Mouse (Mus musculus) C2C12 (cell line): Measurements from ENCODE around the gene Adam23. TPM values are rescaled to one million over a fixed set of nuclear protein-coding genes. Genes with fewer than 3 reads are reported as not detected.

Experiments
- H3K27me3 ChIP-seq: one replicate; pipeline ENCODE4 v1.6.1; 2011; ENCODE audit not compliant: control insufficient read depth, insufficient read depth, insufficient read length
- H3K36me3 ChIP-seq: one replicate; pipeline ENCODE4 v1.6.1; 2011; ENCODE audit not compliant: control insufficient read depth, insufficient read depth
- H3K4me3 ChIP-seq: one replicate; pipeline ENCODE4 v1.5.1; 2011; ENCODE audit warnings: mild to moderate bottlenecking, control low read depth; ENCODE audit not compliant: poor library complexity, insufficient read depth, severe bottlenecking
- H3K79me2 ChIP-seq: one replicate; pipeline ENCODE4 v1.6.1; 2011; ENCODE audit not compliant: control insufficient read depth, insufficient read depth
- H3K79me3 ChIP-seq: one replicate; pipeline ENCODE4 v1.6.1; 2011; ENCODE audit warnings: low read depth, control low read depth
- H3ac ChIP-seq: one replicate; pipeline ENCODE3; 2011; ENCODE audit warnings: low read depth; ENCODE audit not compliant: control insufficient read depth, insufficient read length
- CEBPB ChIP-seq: IDR thresholded peaks from one replicate; pipeline ENCODE4 v1.6.1; 2011; ENCODE audit warnings: low read depth, mild to moderate bottlenecking, control low read depth, moderate library complexity
- CTCF ChIP-seq: IDR thresholded peaks from one replicate; pipeline ENCODE4 v1.5.1; 2011; ENCODE audit not compliant: control insufficient read depth, insufficient read depth, insufficient read length
- FOSL1 ChIP-seq: IDR thresholded peaks from one replicate; pipeline ENCODE4 v1.8.0; 2011; ENCODE audit warnings: mild to moderate bottlenecking, low read length; ENCODE audit not compliant: poor library complexity, insufficient read depth, severe bottlenecking
- MAX ChIP-seq: IDR thresholded peaks from one replicate; pipeline ENCODE4 v1.6.1; 2011; ENCODE audit warnings: mild to moderate bottlenecking, control low read depth
- MYOD1 ChIP-seq: IDR thresholded peaks from one replicate; pipeline ENCODE4 v1.6.1; 2011; ENCODE audit warnings: low read depth; ENCODE audit not compliant: control insufficient read depth, insufficient read length
- MYOG ChIP-seq: IDR thresholded peaks from one replicate; pipeline ENCODE4 v1.6.1; 2011; ENCODE audit not compliant: control insufficient read depth, insufficient read length; ENCODE audit errors: extremely low read depth
- USF1 ChIP-seq: IDR thresholded peaks from one replicate; pipeline ENCODE4 v1.6.1; 2011; ENCODE audit warnings: low read depth, mild to moderate bottlenecking, control low read depth, moderate library complexity
- polyA plus RNA-seq: library from polyadenylated mRNA; unstranded; fragments of >200 nt; fragmentation: generic; extraction: Trizol; gene quantifications from one replicate; pipeline ENCODE4 v1.2.1, GENCODE M21; 2012; ENCODE audit warnings: missing spikeins

Adam23 gene
- polyA plus RNA-seq, 1 experiment: 0.62 TPM

DNA sequence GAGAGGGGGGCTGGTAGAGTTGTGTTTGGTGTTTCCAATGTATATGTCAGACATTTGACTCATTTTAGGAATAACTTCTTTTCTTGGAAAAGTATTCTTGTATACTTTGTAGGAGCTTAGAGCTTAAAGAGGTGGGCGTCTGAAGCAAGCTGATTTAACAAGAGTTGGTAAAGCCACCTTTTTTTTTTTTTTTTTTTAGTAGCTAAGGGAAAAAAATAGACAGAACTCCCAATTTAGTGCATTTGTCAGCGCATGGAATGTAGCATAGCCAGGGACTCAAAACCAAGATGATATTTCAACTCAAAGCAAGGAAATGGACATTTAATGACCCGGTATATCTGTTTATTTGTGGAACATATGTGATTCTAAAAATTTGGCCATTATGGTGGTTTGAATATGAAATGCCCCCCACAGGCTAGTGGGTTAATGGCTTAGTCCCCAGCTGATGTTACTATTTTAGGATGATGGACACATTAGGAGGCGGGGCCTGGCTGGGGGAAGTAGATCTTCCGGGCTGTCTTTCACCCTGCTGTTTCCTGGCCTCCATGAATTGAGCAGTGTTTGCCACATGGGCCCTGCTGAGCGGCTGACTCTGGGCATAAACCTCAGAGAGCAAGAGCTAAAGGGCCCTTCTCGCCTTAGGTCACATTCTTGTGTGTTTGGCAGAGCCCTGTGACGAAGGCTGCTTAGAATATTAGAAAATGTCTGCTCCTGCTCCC lies 12.3 kb downstream of the Adam23 start:
- no peaks in the 10 kb centered on the region for H3K79me3 ChIP-seq
- no peak overlapping the region for H3ac ChIP-seq
- no peak overlapping the region for H3K4me3 ChIP-seq
- no peaks in the 10 kb centered on the region for H3K36me3 ChIP-seq
- TF ChIP-seq MYOD1 (no peak), MAX (no peak), CTCF (no peak), USF1 (no peak), MYOG (no peak), FOSL1 (no peak), CEBPB (no peak)
- H3K79me2 ChIP-seq: no peaks in the 10 kb centered on the region
- H3K27me3 ChIP-seq: no peaks in the 10 kb centered on the region

DNA sequence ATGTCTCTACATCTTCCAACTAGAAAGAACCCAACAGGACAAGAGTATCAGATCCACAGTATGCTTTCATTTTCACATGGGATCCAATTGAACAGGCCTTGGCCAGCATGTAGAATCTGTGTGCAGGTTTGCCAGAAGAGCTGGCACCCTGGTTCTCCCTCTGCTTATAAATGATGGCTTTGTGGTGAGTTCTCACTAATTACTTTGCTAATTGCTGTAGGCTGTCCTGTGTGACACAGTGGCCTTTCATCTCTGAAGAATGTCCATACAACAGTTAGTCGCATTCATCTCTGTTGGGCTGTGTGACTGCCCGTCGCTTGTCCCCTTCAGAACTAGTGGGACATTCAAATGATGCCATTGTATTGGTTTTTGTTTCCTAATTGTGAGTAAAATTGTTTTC lies 13.5 kb downstream of the Adam23 start:
- H3ac ChIP-seq: no peak overlapping the region
- no peaks in the 10 kb centered on the region for H3K36me3 ChIP-seq
- no peaks in the 10 kb centered on the region for H3K27me3 ChIP-seq
- no peak overlapping the region for H3K4me3 ChIP-seq
- H3K79me2 ChIP-seq: no peaks in the 10 kb centered on the region
- no peaks in the 10 kb centered on the region for H3K79me3 ChIP-seq
- no peak for TF ChIP-seq MYOD1
- no peak for TF ChIP-seq MYOG
- no peak for TF ChIP-seq MAX
- no peak for TF ChIP-seq CTCF
- no peak for TF ChIP-seq USF1
- no peak for TF ChIP-seq CEBPB
- no peak for TF ChIP-seq FOSL1

DNA sequence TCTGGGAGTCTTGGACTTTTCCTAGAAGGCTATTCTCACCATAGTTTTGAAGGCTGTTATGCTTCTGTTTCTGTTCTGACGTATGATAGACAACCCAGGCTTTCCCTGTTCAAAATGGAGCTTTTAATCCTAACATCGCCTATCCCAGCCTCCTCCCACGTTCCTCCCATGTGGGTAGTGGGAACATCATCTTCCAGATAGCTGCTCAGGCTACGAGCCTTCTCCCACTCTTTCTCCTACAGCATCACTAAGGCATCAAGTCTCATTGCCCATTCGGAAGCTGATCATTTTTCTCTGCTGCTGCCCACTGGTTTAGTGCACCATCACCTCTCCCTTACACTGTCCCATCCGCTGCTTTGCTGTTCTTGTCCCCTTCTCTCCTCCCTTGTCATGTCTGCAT lies 14.2 kb downstream of the Adam23 start:
- no peak for TF ChIP-seq USF1
- TF ChIP-seq CTCF: no peak
- TF ChIP-seq MAX: no peak
- no peak for TF ChIP-seq MYOD1
- Histone ChIP-seq H3K36me3 (no peaks in the 10 kb centered on the region), H3ac (no peak overlapping the region), H3K79me3 (no peaks in the 10 kb centered on the region), H3K4me3 (no peak overlapping the region), H3K27me3 (no peaks in the 10 kb centered on the region), H3K79me2 (no peaks in the 10 kb centered on the region)

DNA sequence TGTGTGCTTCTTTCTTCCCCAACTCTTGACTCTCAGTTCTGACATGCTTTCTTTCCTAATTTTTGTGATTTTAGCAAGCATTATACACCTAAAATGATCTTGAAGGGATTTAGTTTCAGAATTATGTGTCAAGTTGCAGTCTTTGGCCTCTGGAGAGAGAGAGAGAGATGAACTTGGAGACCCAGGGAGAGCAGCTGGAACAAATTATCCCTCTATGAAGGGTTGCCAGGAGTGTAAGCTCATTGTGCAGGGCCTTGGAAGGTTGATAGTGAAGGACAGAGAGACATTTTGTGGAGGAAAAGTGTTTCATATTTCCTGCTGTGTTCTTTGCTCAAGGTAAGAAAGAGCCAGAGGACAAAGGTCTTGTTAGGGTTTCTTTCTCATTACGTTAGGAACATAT lies 18.8 kb downstream of the Adam23 start:
- H3K79me2 ChIP-seq: no peaks in the 10 kb centered on the region
- H3K4me3 ChIP-seq: no peak overlapping the region
- H3K79me3 ChIP-seq: no peaks in the 10 kb centered on the region
- no peaks in the 10 kb centered on the region for H3K27me3 ChIP-seq
- H3ac ChIP-seq: no peak overlapping the region
- H3K36me3 ChIP-seq: no peaks in the 10 kb centered on the region
- TF ChIP-seq USF1: no peak
- TF ChIP-seq MYOD1: no peak
- no peak for TF ChIP-seq FOSL1
- TF ChIP-seq CEBPB: no peak
- no peak for TF ChIP-seq MYOG

- H3K27me3 ChIP-seq: no peaks in the 10 kb centered on the region
- no peak overlapping the region for H3ac ChIP-seq
- H3K79me3 ChIP-seq: no peaks in the 10 kb centered on the region
- H3K79me2 ChIP-seq: no peaks in the 10 kb centered on the region
- no peak for TF ChIP-seq MYOD1
- TF ChIP-seq USF1: no peak
- TF ChIP-seq MAX: no peak
- TF ChIP-seq CEBPB: no peak
- TF ChIP-seq MYOG: no peak
- no peak for TF ChIP-seq CTCF
- TF ChIP-seq FOSL1: no peak
- H3K36me3 ChIP-seq: no peaks in the 10 kb centered on the region
- H3K4me3 ChIP-seq: no peak overlapping the region
These were observed 27.6 kb downstream of the Adam23 start for GRCm38 (mm10) chr1:63473272-63473671.

DNA sequence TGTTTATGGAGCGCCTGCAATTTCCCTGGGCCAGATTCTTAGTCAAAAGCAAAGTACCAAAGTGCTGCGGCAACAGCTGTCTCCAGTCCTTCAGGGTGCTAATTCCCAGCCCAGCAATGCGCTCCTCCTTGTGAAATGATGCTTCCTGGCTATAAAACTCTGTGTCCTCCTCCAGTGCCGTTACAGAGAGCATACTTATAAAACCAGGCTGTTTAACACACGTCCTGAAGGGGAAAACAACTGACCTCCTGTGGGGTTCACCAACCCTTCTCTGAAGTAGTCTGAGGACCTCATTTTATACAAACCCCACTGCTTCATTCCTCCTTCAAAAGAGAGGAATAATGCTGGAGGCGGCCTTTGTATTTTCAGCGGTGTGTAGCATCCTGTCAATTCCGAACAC lies 28.0 kb downstream of the Adam23 start:
- Histone ChIP-seq H3K27me3 (no peaks in the 10 kb centered on the region), H3K79me3 (no peaks in the 10 kb centered on the region), H3K36me3 (no peaks in the 10 kb centered on the region), H3K4me3 (no peak overlapping the region), H3ac (no peak overlapping the region), H3K79me2 (no peaks in the 10 kb centered on the region)
- no peak for TF ChIP-seq FOSL1
- TF ChIP-seq CEBPB: no peak
- no peak for TF ChIP-seq CTCF
- no peak for TF ChIP-seq USF1
- no peak for TF ChIP-seq MYOD1
- no peak for TF ChIP-seq MAX
- TF ChIP-seq MYOG: no peak
